Mouse (Mus musculus) midbrain, embryonic 14.5 days (tissue): ENCODE results near the gene Nmt1. TPM values are rescaled to one million over a fixed set of nuclear protein-coding genes. Genes with fewer than 3 reads are reported as not detected.

ENCODE experiments used
- ATAC-seq: fragments of 200-750 bp; cut with Nextera tagmentation; 2 replicates; pipeline ENCODE4 v1.8.0; 2017; ENCODE audit warnings: moderate number of reproducible peaks, moderate library complexity; ENCODE audit not compliant: low FRiP score, low TSS enrichment
- DNase-seq: peaks from one replicate; pipeline ENCODE4 v3.0.0-alpha.2; 2015
- H3K27ac ChIP-seq: fragments of 300-500 bp; sonication (generic); replicated peaks from 2 replicates; pipeline ENCODE4 v1.5.1; 2014; ENCODE audit warnings: mild to moderate bottlenecking, low read depth, low read length, moderate library complexity
- H3K27me3 ChIP-seq: fragments of 300-500 bp; sonication (generic); 2 replicates; pipeline ENCODE4 v1.6.1; 2014; ENCODE audit warnings: low read length, control low read depth, mixed read lengths; ENCODE audit not compliant: control insufficient read depth, insufficient read depth
- H3K36me3 ChIP-seq: fragments of 300-500 bp; sonication (generic); 2 replicates; pipeline ENCODE4 v1.6.1; 2014; ENCODE audit warnings: low read length, control low read depth; ENCODE audit not compliant: control insufficient read depth, insufficient read depth
- H3K4me1 ChIP-seq: fragments of 300-500 bp; sonication (generic); 2 replicates; pipeline ENCODE4 v1.6.1; 2014; ENCODE audit warnings: mild to moderate bottlenecking, antibody characterized with exemption, low read length, control low read depth; ENCODE audit not compliant: control insufficient read depth, insufficient read depth
- H3K4me2 ChIP-seq: fragments of 300-500 bp; sonication (generic); 2 replicates; pipeline ENCODE4 v1.6.1; 2014; ENCODE audit warnings: mild to moderate bottlenecking, low read length, moderate library complexity
- H3K4me3 ChIP-seq: fragments of 300-500 bp; sonication (generic); replicated peaks from 2 replicates; pipeline ENCODE4 v1.5.1; 2014; ENCODE audit warnings: low read depth, low read length
- H3K9ac ChIP-seq: fragments of 300-500 bp; sonication (generic); replicated peaks from 2 replicates; pipeline ENCODE4 v1.6.1; 2014; ENCODE audit warnings: mild to moderate bottlenecking, low read length, moderate library complexity
- H3K9me3 ChIP-seq: fragments of 300-500 bp; sonication (generic); 2 replicates; pipeline ENCODE4 v1.6.1; 2016; ENCODE audit warnings: low read length, control low read depth, mixed read lengths; ENCODE audit not compliant: control insufficient read depth
- WGBS: fragments of 180-500 bp; shearing (Covaris S2); extraction: QIAGEN DNeasy Blood & Tissue Kit; methylation state at CpG from one replicate; pipeline ENCODE4 v1.1.7; 2014; 5-methylcytosine and 5-hydroxymethylcytosine counted together
- polyA plus RNA-seq: library from polyadenylated mRNA; unstranded; fragments of >200 nt; fragmentation: Nextera tagmentation; extraction: Ambion mirVana; gene quantifications from 2 replicates; pipeline ENCODE4 v1.2.1, GENCODE M21; 2014

The Nmt1 gene
- polyA plus RNA-seq, 1 experiment from 2014 or later = 38.0 TPM

DNA sequence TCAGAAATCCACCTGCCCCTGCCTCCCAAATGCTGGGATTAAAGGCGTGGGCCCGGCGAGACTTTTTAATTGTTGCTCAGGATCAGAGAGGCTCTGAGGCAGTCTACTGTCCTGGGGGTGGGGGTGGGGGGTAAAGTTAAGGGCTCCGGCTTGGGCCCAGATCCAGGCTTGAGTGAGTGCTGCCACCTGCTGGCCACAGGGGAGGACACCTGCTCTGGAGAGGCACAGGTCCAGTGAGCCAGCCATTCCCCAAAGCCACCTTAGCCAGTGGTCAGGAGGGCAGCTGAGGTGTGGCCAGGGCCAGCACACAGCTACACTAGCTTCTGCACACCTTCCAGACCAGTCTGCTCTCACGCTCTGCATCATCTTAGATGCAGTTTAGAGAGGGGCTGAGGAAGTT lies 35.0 kb upstream of the Nmt1 start:
- Histone ChIP-seq H3K36me3 (peaks cover 41% of the 10 kb centered on the region), H3K4me2 (no peak overlapping the region), H3K27me3 (peaks cover 12% of the 10 kb centered on the region), H3K27ac (no peak overlapping the region), H3K4me1 (peaks cover 33% of the 10 kb centered on the region), H3K4me3 (no peak overlapping the region), H3K9me3 (no peaks in the 10 kb centered on the region), H3K9ac (no peak overlapping the region)
- DNase-seq (peak; percentile 86), ATAC-seq (peak; percentile 39; the same call in 1 of the 2 replicates)
- WGBS = 6% methylated on average over 5 of the region's 5 CpGs

DNA sequence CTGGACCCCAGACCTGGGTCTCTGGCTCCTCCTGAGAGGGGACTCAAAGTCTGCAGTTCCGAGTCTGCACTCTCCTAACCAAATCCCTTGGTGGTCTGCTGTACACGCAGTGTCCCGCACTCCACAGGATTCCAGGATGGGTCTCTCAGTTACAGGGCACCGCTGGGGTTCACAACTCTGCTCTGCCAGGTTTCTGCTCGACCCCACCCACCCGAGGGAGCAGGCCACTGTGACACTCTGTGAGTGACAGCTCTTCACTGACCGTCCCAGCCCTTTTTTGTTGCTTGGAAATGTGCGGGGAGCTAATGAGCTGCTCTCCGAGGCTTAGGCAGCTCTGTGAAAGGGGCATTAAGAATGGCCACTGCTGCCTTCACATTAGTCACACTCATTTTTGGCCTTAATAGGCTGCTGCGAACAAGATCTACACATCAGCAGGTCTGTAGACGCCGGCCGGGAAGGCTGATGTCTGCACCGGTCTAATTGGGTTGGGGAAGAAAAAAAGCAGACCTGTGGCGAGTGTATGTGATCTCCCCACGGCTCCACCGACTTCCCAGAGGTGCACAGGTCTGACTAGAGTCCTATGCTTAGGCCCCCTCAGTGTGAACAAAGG lies 34.5 kb upstream of the Nmt1 start:
- Histone ChIP-seq H3K9me3 (no peaks in the 10 kb centered on the region), H3K9ac (no peak overlapping the region), H3K27ac (peak overlapping the region; percentile 41; the same call in 1 of the 2 replicates), H3K4me3 (no peak overlapping the region), H3K36me3 (peaks cover 47% of the 10 kb centered on the region), H3K4me1 (peaks cover 35% of the 10 kb centered on the region), H3K27me3 (peaks cover 12% of the 10 kb centered on the region), H3K4me2 (no peak overlapping the region)
- ATAC-seq (peak; percentile 46; the same call in 1 of the 2 replicates), DNase-seq (peak; percentile 52)
- WGBS = 12% methylated on average over 17 of the region's 17 CpGs

DNA sequence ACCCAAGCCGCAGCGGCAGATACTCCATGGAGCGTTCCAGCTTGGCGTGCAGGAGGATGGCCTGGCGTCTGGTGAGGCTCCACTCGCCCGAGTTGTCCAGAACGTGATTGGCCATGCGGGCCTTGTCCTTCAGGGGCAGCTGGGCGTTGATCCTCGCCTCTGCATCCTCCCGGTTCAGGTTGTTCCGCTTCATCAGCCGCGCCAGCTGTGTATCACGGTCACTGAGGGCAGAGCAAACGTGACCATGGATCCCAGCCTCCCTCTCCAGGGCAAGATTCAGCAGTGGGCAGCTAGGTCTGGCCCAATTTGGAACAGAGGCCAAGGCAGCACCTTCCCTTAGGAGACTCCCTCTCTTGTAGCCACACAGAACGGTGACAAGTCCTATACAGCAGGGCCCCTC lies 33.0 kb upstream of the Nmt1 start:
- peaks cover 40% of the 10 kb centered on the region for H3K4me1 ChIP-seq
- 83% methylated on average over 18 of the region's 18 CpGs for WGBS
- no peaks in the 10 kb centered on the region for H3K9me3 ChIP-seq
- DNase-seq = no peak
- ATAC-seq = no peak
- H3K4me3 ChIP-seq = no peak overlapping the region
- H3K9ac ChIP-seq = no peak overlapping the region
- H3K27me3 ChIP-seq = peaks cover under 1% of the 10 kb centered on the region; the same call in 1 of the 2 replicates
- H3K36me3 ChIP-seq = peaks cover 61% of the 10 kb centered on the region
- no peak overlapping the region for H3K4me2 ChIP-seq
- no peak overlapping the region for H3K27ac ChIP-seq

DNA sequence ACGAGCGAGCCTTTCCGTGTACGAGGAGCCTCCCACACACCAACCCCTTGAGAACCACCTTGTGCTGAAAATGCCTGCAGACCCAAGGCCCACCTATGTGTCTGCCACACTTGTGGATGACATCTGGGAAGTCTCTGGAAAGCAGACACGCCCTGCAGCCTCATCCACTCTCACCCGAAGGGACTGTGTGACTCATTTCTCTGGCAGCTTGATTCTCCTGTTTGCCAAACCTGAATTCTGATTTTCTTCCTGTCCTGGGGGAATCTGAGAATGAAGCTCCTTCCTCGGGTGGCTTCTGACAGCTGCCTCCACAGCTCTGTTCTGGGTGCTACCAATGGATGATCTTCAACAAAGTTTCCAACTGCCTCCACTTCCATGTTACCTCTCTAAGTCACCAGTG lies 31.6 kb upstream of the Nmt1 start:
- 93% methylated on average over 7 of the region's 7 CpGs for WGBS
- H3K27me3 ChIP-seq = no peaks in the 10 kb centered on the region
- H3K27ac ChIP-seq = no peak overlapping the region
- H3K4me2 ChIP-seq = no peak overlapping the region
- DNase-seq (no peak), ATAC-seq (no peak)
- peaks cover 63% of the 10 kb centered on the region for H3K36me3 ChIP-seq
- no peak overlapping the region for H3K9ac ChIP-seq
- H3K4me3 ChIP-seq = no peak overlapping the region
- peaks cover 35% of the 10 kb centered on the region for H3K4me1 ChIP-seq
- H3K9me3 ChIP-seq = no peaks in the 10 kb centered on the region

DNA sequence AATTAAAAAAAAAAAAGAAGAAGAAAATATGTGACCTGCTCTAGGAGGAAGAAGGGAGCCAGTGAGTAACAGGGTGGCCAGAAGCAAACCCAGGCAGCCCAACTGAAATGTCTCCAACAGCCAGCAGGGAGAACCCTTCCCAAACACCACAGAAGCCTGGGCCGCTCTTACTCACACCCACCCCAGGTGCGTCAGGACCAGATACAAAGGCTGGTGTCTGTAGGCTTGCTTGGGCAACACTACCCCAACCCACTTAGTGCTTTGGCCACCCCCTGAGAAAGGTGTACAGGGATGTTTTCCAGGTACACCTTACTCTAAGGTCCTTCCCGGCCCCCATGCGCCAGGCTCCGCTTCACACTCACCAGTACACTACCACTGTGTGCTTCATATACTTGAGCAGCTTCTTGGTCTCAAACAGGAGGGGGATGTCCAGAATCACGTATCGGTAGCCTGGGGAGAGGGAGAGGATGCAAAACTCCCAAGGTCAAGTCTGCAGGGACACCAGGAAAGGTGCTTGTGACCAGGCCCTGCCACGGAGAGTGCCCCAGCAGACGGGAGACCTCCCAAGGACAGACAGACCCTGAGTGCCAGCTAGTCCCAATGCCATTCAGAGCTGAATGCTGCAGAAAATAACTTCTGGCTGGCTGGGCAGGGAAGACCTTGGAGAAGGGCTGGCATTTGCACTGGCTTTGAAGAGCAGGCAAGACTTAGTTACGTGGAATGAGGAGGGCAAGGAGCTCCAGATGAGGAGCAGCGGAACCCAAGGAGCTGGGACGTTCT lies 30.8 kb upstream of the Nmt1 start:
- H3K4me1 ChIP-seq = peaks cover 27% of the 10 kb centered on the region
- 96% methylated on average over 12 of the region's 12 CpGs for WGBS

DNA sequence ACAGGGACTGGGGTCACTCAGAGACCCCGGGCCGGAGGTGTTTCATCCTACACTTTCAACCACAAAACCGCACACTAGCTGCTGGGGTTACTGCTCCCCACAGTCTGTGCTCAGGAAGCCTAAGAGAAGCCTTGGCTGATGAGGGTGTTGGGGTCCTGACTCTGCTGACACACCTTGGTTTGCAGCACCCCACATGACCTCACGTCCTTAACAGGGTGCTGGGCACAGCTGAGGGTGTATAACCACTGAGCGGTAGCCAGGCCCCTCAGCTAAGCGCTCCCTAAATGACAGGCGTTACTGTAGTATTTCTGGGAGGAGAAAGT lies 29.8 kb upstream of the Nmt1 start:
- 78% methylated on average over 7 of the region's 7 CpGs for WGBS
- peaks cover 63% of the 10 kb centered on the region for H3K36me3 ChIP-seq
- no peak overlapping the region for H3K4me3 ChIP-seq
- no peak for DNase-seq
- ATAC-seq = 0 out of 2 replicates have a peak, but pooled peaks have one; percentile 31
- H3K27me3 ChIP-seq = no peaks in the 10 kb centered on the region
- no peak overlapping the region for H3K9ac ChIP-seq
- no peaks in the 10 kb centered on the region for H3K9me3 ChIP-seq
- H3K4me1 ChIP-seq = peaks cover 24% of the 10 kb centered on the region
- no peak overlapping the region for H3K4me2 ChIP-seq
- peak overlapping the region; percentile 55; the same call in 1 of the 2 replicates for H3K27ac ChIP-seq

More for the DNA sequence above, 30.8 kb upstream of the Nmt1 start:
- no peak overlapping the region for H3K9ac ChIP-seq
- no peak for ATAC-seq
- no peak for DNase-seq
- H3K36me3 ChIP-seq = peaks cover 63% of the 10 kb centered on the region
- H3K4me2 ChIP-seq = no peak overlapping the region
- no peaks in the 10 kb centered on the region for H3K9me3 ChIP-seq
- no peak overlapping the region for H3K27ac ChIP-seq
- H3K27me3 ChIP-seq = no peaks in the 10 kb centered on the region
- no peak overlapping the region for H3K4me3 ChIP-seq

DNA sequence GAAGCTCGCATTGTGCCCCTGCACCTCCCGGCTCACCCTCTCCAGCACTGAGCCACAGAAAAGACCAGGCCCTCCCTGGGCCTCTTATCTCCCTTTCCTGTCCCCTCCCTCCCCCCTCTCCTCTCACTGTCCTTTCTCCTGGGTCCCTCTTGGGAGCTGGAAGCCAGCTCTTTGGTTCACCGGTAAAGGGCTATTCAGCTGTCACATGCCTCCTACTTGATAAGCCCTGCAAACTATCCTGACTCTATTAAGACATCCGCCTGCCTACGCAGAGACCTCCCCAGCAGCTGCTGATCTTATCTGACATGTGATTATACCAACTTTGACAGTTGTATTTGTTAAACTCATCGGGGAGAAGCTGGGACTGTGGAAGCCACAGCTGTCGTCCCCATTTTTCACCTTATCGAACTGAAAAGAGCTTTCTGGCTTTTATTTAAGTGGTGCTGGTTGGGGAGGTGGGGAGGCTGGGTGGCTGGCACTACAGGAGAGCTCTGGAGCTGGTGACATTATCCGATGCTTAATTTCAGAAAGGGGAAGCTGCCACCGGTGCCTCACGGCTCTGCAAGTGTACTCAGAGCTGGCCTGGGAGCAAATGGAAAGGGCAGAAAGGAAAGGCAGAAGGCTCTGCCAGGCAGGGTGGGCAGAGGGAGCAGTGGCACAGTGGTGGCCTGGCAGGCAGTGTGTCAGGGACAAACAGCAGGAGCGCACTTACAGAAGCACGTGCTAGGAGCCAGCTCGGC lies 29.2 kb upstream of the Nmt1 start:
- H3K4me3 ChIP-seq = no peak overlapping the region
- peaks cover 22% of the 10 kb centered on the region for H3K4me1 ChIP-seq
- DNase-seq (peak; percentile 57), ATAC-seq (peak; percentile 43; the same call in 1 of the 2 replicates)
- no peaks in the 10 kb centered on the region for H3K9me3 ChIP-seq
- 36% methylated on average over 14 of the region's 14 CpGs for WGBS
- H3K4me2 ChIP-seq = no peak overlapping the region
- H3K9ac ChIP-seq = no peak overlapping the region
- peak overlapping the region; percentile 55 for H3K27ac ChIP-seq
- H3K27me3 ChIP-seq = no peaks in the 10 kb centered on the region
- peaks cover 63% of the 10 kb centered on the region for H3K36me3 ChIP-seq

DNA sequence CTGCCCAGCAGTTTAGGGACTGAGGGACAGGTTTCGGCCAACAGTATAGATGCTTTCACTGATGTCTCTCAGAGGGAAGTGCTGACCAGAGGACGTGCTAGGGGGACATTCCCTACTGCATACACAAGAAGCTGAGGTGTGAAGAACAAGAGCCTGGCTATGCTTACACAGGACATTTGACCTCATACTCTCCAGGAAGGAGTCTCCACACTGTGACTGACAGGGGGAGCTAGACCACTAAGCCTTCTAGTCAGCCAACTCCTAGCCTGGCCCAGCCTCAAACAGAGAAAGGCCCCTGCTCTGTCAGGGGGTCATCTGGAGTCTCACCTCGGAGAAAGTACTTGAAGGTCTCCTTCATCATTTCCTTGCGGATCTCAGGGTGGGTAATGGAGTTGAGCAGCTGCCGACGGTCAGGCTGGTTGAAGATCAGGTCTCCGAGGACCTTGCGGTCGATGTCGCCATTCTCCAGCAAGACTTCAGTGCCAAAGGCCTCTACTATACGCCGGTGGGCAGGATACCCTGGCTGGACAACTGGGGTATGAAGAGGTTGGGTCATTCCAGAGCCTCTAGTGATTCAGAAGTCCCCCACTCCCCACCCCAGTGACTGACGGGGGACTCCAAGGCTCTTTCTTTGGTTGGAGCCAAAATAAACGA lies 28.5 kb upstream of the Nmt1 start:
- DNase-seq (no peak), ATAC-seq (no peak)
- Histone ChIP-seq H3K27ac (peak overlapping the region; percentile 38), H3K4me2 (no peak overlapping the region), H3K9me3 (no peaks in the 10 kb centered on the region), H3K27me3 (no peaks in the 10 kb centered on the region), H3K36me3 (peaks cover 57% of the 10 kb centered on the region), H3K4me1 (peaks cover 22% of the 10 kb centered on the region), H3K4me3 (no peak overlapping the region), H3K9ac (no peak overlapping the region)
- WGBS = 85% methylated on average over 14 of the region's 14 CpGs
